Mouse (Mus musculus) cerebellum, adult 2 months (tissue): ENCODE data around the gene P3h2.

Experiments
- CTCF ChIP-seq: fragments of 200-500 bp; IDR thresholded peaks from 2 replicates; pipeline ENCODE4 v1.5.1; 2011; ENCODE audit warnings: low read depth, mild to moderate bottlenecking, control low read depth, low read length, moderate library complexity, borderline replicate concordance; ENCODE audit not compliant: insufficient read depth
- POLR2A ChIP-seq: fragments of 200-500 bp; IDR thresholded peaks from 2 replicates; pipeline ENCODE4 v1.6.1; 2011; ENCODE audit warnings: low read length, control low read depth, borderline replicate concordance; ENCODE audit not compliant: insufficient read depth

GRCm38 (mm10) chr16:26095696-26096284, 9.8 kb downstream of the P3h2 start:
- TF ChIP-seq POLR2A (no peak), CTCF (no peak)
